Mouse (Mus musculus): ENCODE data around the gene Plekho2. TPM values are rescaled to one million over a fixed set of nuclear protein-coding genes. Genes with fewer than 3 reads are reported as not detected.

Plekho2 gene
- polyA plus RNA-seq, 1 experiment from 2014 or later, result 9.8 TPM

- H3K4me1 ChIP-seq (replicated peaks), result peaks cover 12% of the 10 kb centered on the region
- H3K27me3 ChIP-seq, result no peaks in the 10 kb centered on the region
- H3K9ac ChIP-seq, result no peak overlapping the region
- peak overlapping the region; percentile 53 for H3K4me2 ChIP-seq
- peak; percentile 36; the same call in 1 of the 2 replicates for ATAC-seq (replicated peaks; ENCODE audit: insufficient number of reproducible peaks, insufficient read depth, low FRiP score, low read depth)
- no peaks in the 10 kb centered on the region for H3K36me3 ChIP-seq
- H3K9me3 ChIP-seq (replicated peaks), result no peaks in the 10 kb centered on the region
- peak overlapping the region; percentile 12; the same call in 1 of the 2 replicates for H3K4me3 ChIP-seq
- WGBS, result 6% methylated on average over 9 of the region's 9 CpGs
- no peak overlapping the region for H3K27ac ChIP-seq
Measured at GRCm38 (mm10) chr9:65605471-65606136, 25.8 kb upstream of the Plekho2 start.

- no peaks in the 10 kb centered on the region for H3K36me3 ChIP-seq
- H3K27ac ChIP-seq, result no peak overlapping the region
- peaks cover 15% of the 10 kb centered on the region for H3K4me1 ChIP-seq (replicated peaks)
- WGBS, result 52% methylated on average over 8 of the region's 8 CpGs
- ATAC-seq (replicated peaks; ENCODE audit: insufficient number of reproducible peaks, insufficient read depth, low FRiP score, low read depth), result no peak
- H3K9me3 ChIP-seq (replicated peaks), result no peaks in the 10 kb centered on the region
- no peak overlapping the region for H3K4me2 ChIP-seq
- H3K4me3 ChIP-seq, result no peak overlapping the region
- no peaks in the 10 kb centered on the region for H3K27me3 ChIP-seq
- H3K9ac ChIP-seq, result no peak overlapping the region
Measured at GRCm38 (mm10) chr9:65603401-65604102, 23.7 kb upstream of the Plekho2 start.

GRCm38 (mm10) chr9:65600951-65601350 is 21.1 kb upstream of the Plekho2 start:
- WGBS, result 66% methylated on average over 2 of the region's 2 CpGs
- no peaks in the 10 kb centered on the region for H3K36me3 ChIP-seq
- no peaks in the 10 kb centered on the region for H3K27me3 ChIP-seq
- H3K4me1 ChIP-seq (replicated peaks), result peaks cover 7% of the 10 kb centered on the region
- H3K4me2 ChIP-seq, result no peak overlapping the region
- H3K9ac ChIP-seq, result no peak overlapping the region
- no peak for ATAC-seq (replicated peaks; ENCODE audit: insufficient number of reproducible peaks, insufficient read depth, low FRiP score, low read depth)
- H3K4me3 ChIP-seq, result no peak overlapping the region
- no peaks in the 10 kb centered on the region for H3K9me3 ChIP-seq (replicated peaks)
- H3K27ac ChIP-seq, result no peak overlapping the region

- ATAC-seq (replicated peaks; ENCODE audit: insufficient number of reproducible peaks, insufficient read depth, low FRiP score, low read depth), result no peak
- Histone ChIP-seq H3K4me2 (peak overlapping the region; percentile 40; the same call in 1 of the 2 replicates), H3K36me3 (peaks cover 10% of the 10 kb centered on the region; the same call in 1 of the 2 replicates), H3K27me3 (no peaks in the 10 kb centered on the region), H3K9ac (no peak overlapping the region), H3K27ac (no peak overlapping the region), H3K4me1 (replicated peaks) (0 out of 2 replicates have a peak, but pooled peaks cover 3% of the 10 kb centered on the region), H3K4me3 (peak overlapping the region; percentile 28), H3K9me3 (replicated peaks) (no peaks in the 10 kb centered on the region)
- 38% methylated on average over 6 of the region's 11 CpGs for WGBS
Measured at GRCm38 (mm10) chr9:65598765-65599249, 19.0 kb upstream of the Plekho2 start.

GRCm38 (mm10) chr9:65593596-65593995 is 13.8 kb upstream of the Plekho2 start:
- Histone ChIP-seq H3K9me3 (replicated peaks) (no peaks in the 10 kb centered on the region), H3K9ac (no peak overlapping the region), H3K36me3 (peaks cover 30% of the 10 kb centered on the region; the same call in 1 of the 2 replicates), H3K27me3 (no peaks in the 10 kb centered on the region), H3K27ac (no peak overlapping the region), H3K4me3 (no peak overlapping the region), H3K4me1 (replicated peaks) (peaks cover 14% of the 10 kb centered on the region), H3K4me2 (no peak overlapping the region)
- ATAC-seq (replicated peaks; ENCODE audit: insufficient number of reproducible peaks, insufficient read depth, low FRiP score, low read depth), result no peak
- WGBS, result 87% methylated on average over 9 of the region's 9 CpGs

- Histone ChIP-seq H3K4me1 (replicated peaks) (peaks cover 22% of the 10 kb centered on the region), H3K4me2 (no peak overlapping the region), H3K36me3 (peaks cover 30% of the 10 kb centered on the region; the same call in 1 of the 2 replicates), H3K27me3 (no peaks in the 10 kb centered on the region), H3K27ac (no peak overlapping the region), H3K4me3 (no peak overlapping the region), H3K9me3 (replicated peaks) (no peaks in the 10 kb centered on the region), H3K9ac (no peak overlapping the region)
- no peak for ATAC-seq (replicated peaks; ENCODE audit: insufficient number of reproducible peaks, insufficient read depth, low FRiP score, low read depth)
- WGBS, result 83% methylated on average over 3 of the region's 3 CpGs
Measured at GRCm38 (mm10) chr9:65592721-65593120, 12.9 kb upstream of the Plekho2 start.

GRCm38 (mm10) chr9:65589091-65589490 is 9.3 kb upstream of the Plekho2 start:
- peak overlapping the region; percentile 69; the same call in 1 of the 2 replicates for H3K9ac ChIP-seq

GRCm38 (mm10) chr9:65587573-65588358 is 7.9 kb upstream of the Plekho2 start:
- H3K9me3 ChIP-seq (replicated peaks), result no peaks in the 10 kb centered on the region
- H3K9ac ChIP-seq, result peak overlapping the region; percentile 69
- peaks cover 9% of the 10 kb centered on the region; the same call in 1 of the 2 replicates for H3K36me3 ChIP-seq
- H3K27me3 ChIP-seq, result no peaks in the 10 kb centered on the region
- H3K4me1 ChIP-seq (replicated peaks), result peaks cover 36% of the 10 kb centered on the region
- under 1% methylated on average over 64 of the region's 64 CpGs for WGBS
- H3K4me2 ChIP-seq, result peak overlapping the region; percentile 99
- peak overlapping the region; percentile 67 for H3K4me3 ChIP-seq
- ATAC-seq (replicated peaks; ENCODE audit: insufficient number of reproducible peaks, insufficient read depth, low FRiP score, low read depth), result peak; percentile 37; the same call in 1 of the 2 replicates
- peak overlapping the region; percentile 57 for H3K27ac ChIP-seq

More at GRCm38 (mm10) chr9:65589091-65589490, 9.3 kb upstream of the Plekho2 start:
- ATAC-seq (replicated peaks; ENCODE audit: insufficient number of reproducible peaks, insufficient read depth, low FRiP score, low read depth), result no peak
- Histone ChIP-seq H3K36me3 (peaks cover 22% of the 10 kb centered on the region; the same call in 1 of the 2 replicates), H3K27ac (no peak overlapping the region), H3K4me2 (peak overlapping the region; percentile 99), H3K27me3 (no peaks in the 10 kb centered on the region), H3K4me1 (replicated peaks) (peaks cover 33% of the 10 kb centered on the region), H3K9me3 (replicated peaks) (no peaks in the 10 kb centered on the region), H3K4me3 (peak overlapping the region; percentile 67)
- 79% methylated on average over 3 of the region's 3 CpGs for WGBS

GRCm38 (mm10) chr9:65587270-65587572 is 7.4 kb upstream of the Plekho2 start:
- no peak for ATAC-seq (replicated peaks; ENCODE audit: insufficient number of reproducible peaks, insufficient read depth, low FRiP score, low read depth)
- Histone ChIP-seq H3K4me1 (replicated peaks) (peaks cover 36% of the 10 kb centered on the region), H3K36me3 (0 out of 2 replicates have a peak, but pooled peaks cover 5% of the 10 kb centered on the region), H3K4me3 (peak overlapping the region; percentile 67), H3K27me3 (no peaks in the 10 kb centered on the region), H3K9ac (peak overlapping the region; percentile 69), H3K27ac (peak overlapping the region; percentile 57), H3K9me3 (replicated peaks) (no peaks in the 10 kb centered on the region), H3K4me2 (peak overlapping the region; percentile 99)
- WGBS, result 0% methylated on average over 6 of the region's 6 CpGs

GRCm38 (mm10) chr9:65586406-65587269 is 6.8 kb upstream of the Plekho2 start, which contains the start of gene Pif1:
TSS of gene Pif1 (plus strand) at chr9:65587160.
- Histone ChIP-seq H3K4me3 (peak within 1 kb of the TSS; percentile 67), H3K9ac (peak within 1 kb of the TSS; percentile 69), H3K9me3 (replicated peaks) (no peaks in the 10 kb centered on the region), H3K4me1 (replicated peaks) (peaks cover 36% of the 10 kb centered on the region), H3K27ac (peak within 1 kb of the TSS; percentile 57), H3K4me2 (peak within 1 kb of the TSS; percentile 99), H3K36me3 (0 out of 2 replicates have a peak, but pooled peaks cover 5% of the 10 kb centered on the region), H3K27me3 (no peaks in the 10 kb centered on the region)
- WGBS, result 11% methylated on average over 28 of the region's 28 CpGs
- ATAC-seq (replicated peaks; ENCODE audit: insufficient number of reproducible peaks, insufficient read depth, low FRiP score, low read depth), result peak; percentile 77; the same call in 1 of the 2 replicates
